Mouse (Mus musculus): ENCODE measurements at regions not wholly inside any gene's neighbourhood (a gene's known extent, or its start where the extent isn't known, plus 50 kb on each side); places are given as distances from the start of the nearest gene placed in this dataset.
A peak's percentile ranks its signal among the peaks of the same experiment; 100 is the strongest.

GRCm38 (mm10) chr7:52915981-52916380 is 900.5 kb upstream of the 1700015G11Rik start:
- no peak for DNase-seq (ENCODE audit: low read depth, low spot score)

GRCm38 (mm10) chr7:52911279-52911678 is 895.8 kb upstream of the 1700015G11Rik start:
- DNase-seq (ENCODE audit: low read depth, low spot score): no peak

- peak; percentile 88 for DNase-seq (ENCODE audit: low read depth, low spot score)
Observed at GRCm38 (mm10) chr7:52865755-52866154, 850.2 kb upstream of the 1700015G11Rik start.

- no peak for DNase-seq (ENCODE audit: low read depth, low spot score)
Observed at GRCm38 (mm10) chr7:52822310-52822709, 806.8 kb upstream of the 1700015G11Rik start.

GRCm38 (mm10) chr7:52808178-52808577 is 792.6 kb upstream of the 1700015G11Rik start:
- peak; percentile 72 for DNase-seq (ENCODE audit: low read depth, low spot score)
